Mouse (Mus musculus): ENCODE measurements around the gene Msrb3. TPM values are rescaled to one million over a fixed set of nuclear protein-coding genes. Genes with fewer than 3 reads are reported as not detected.

The Msrb3 gene
- total RNA-seq (2015) (0.51 and 1.0 TPM in 2 replicates), total RNA-seq (2017) (1.0 and 1.3 TPM in 2 replicates)

DNA sequence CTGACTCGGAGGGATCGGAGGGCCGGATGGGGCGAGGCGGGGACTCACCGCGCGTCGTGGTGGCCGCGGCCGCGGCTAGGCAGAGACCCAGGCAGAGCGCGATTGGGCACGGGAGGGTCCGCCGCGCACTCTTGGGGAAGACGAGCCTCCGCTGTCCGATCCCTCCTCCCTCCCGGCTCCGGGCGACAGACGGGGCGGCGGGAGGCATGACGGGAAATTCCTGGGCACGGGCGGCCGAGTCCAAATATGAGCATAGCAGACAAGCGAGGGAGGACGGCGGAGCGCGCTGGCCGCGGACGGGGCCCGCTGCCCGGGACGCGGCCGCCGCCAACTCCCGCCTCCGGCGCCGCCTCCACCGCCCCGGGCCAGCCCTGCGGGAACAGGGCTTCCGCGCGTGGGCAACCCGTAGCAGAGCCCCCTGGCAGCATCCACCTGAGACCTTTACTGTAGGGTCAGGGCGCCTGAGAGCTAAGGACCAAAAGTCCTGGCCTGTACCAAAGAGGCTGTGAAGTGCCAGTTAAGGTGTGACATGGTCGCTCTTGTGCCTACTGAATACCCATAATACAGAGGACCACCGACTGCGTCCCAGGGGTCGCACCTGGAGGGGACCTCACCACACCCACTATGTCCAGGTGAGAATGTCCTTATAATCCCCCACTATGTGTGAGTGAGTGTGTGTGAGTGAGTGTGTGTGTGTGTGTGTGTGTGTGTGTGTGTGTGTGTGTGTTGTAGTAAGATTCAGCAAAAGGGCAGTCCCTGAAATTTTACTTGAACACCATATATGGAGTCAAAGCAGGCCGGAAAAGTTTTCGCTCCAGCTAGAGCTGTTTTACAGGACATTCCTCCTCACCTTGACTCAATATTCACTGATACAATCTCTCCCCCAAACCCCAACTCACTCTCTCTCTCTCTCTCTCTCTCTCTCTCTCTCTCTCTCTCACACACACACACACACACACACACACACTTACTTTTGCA is at the start of gene Msrb3:
Gene Msrb3, minus strand, starts transcription at position 317 of the 978 bp plus-strand sequence.
- ATAC-seq (replicated peaks; ENCODE audit: poor library complexity): peak; percentile 11

- ATAC-seq (replicated peaks; ENCODE audit: poor library complexity): no peak
Observed at GRCm38 (mm10) chr10:120948461-120948860, 49.6 kb upstream of the Msrb3 start.

GRCm38 (mm10) chr10:120947842-120948241 is 48.9 kb upstream of the Msrb3 start:
- peak; percentile 92 for ATAC-seq (replicated peaks; ENCODE audit: poor library complexity)

DNA sequence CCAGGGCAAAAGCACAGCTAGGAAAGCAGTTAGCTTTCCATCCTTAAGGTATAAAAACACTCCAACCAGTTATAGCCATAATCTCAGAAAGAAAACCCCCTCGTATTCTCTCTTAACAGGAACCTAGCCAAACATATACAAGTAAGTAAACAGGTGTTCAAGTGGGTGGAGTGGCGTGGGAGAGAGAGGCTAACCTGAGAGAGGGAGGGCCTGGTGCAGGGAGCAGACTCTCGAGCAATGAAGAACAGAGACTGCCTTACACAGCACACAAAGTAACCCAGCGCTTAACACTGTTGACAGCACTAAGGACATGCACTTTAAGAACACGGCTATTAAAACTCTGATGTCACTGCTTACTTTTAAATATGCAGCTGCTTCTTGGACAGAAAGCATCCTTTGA is 47.9 kb upstream of the Msrb3 start:
- no peak for ATAC-seq (replicated peaks; ENCODE audit: poor library complexity)

- peak; percentile 52 for ATAC-seq (replicated peaks; ENCODE audit: poor library complexity)
Observed at GRCm38 (mm10) chr10:120938904-120939208, 40.0 kb upstream of the Msrb3 start.

GRCm38 (mm10) chr10:120938077-120938903 is 39.4 kb upstream of the Msrb3 start:
- ATAC-seq (replicated peaks; ENCODE audit: poor library complexity): peak; percentile 98

- peak; percentile 54 for ATAC-seq (replicated peaks; ENCODE audit: poor library complexity)
Observed at GRCm38 (mm10) chr10:120929536-120929935, 30.6 kb upstream of the Msrb3 start.

DNA sequence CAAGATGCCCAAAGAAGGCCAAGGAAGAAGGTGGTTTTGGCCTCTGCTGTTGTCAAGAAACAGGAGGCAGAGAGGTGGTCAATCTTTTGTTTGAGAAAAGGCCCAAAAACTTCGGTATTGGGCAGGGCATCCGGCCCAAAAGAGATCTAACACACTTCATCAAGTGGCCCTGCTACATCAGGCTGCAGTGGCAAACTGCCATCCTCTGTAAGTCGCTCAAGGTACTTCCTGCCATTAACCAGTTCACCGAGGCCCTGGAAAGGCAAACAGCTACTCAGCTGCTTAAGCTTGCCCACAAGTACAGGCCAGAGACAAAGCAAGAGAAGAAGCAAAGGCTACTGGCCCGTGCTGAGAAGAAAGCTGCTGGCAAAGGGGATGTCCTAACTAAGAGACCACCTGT is 29.3 kb upstream of the Msrb3 start:
- ATAC-seq (replicated peaks; ENCODE audit: poor library complexity): no peak

DNA sequence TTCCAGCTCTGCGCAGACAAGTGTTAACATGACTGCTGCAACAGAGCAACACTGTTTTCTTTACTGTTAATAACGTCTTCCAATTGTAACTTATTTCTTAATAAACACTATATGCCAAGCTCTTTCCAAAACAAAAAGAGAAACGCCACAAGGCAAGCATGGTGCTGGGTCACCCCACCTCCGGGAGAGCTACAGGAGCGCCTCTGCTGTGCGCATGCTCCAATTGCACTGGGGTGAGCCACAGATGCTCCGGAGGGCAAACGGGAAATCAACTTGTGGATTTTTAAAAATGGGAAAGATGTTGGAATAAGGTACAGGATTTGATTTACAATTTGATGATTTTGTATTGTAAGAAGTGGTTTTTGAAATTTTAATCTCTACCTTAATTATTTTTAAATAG is 27.3 kb upstream of the Msrb3 start:
- ATAC-seq (replicated peaks; ENCODE audit: poor library complexity): no peak

GRCm38 (mm10) chr10:120921501-120921900 is 22.6 kb upstream of the Msrb3 start:
- no peak for ATAC-seq (replicated peaks; ENCODE audit: poor library complexity)

DNA sequence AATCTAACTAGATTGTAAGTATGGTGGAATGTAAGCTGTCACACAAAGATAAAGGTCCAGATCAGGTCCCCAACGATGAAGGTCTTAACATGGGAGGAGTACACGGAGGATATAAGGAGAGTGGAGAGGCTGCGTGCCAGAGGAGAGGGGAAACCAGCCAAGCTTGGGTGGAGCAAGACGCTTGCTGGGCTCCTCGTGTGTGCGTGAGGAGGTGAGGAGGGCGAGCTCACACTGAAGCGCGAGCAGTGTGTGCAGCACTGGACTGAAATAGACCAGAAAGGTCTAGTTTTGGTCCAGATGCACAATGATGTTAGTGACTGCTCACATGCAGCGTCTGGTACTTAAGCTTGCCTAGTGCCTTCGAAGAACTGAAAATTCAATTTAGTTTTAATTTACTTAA is 21.7 kb upstream of the Msrb3 start:
- ATAC-seq (replicated peaks; ENCODE audit: poor library complexity): peak; percentile 73

DNA sequence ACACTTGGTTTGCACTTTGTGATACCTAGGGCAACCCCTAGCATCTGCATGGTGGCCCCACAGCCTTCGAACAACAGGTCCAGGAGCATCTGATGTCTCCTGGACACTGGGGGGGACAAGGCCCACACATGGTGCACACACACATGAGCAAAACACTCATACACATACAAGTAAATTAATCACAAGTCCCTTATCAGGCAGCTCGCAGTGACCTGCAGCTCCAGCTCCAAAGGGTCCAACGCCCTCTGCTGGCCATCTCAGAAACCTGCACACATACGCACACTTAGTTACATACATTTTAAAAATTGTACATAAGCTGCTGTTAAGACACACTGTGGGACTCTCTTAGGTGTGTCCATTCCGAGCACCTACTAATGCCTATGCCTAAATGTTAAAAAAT is 17.3 kb upstream of the Msrb3 start:
- ATAC-seq (replicated peaks; ENCODE audit: poor library complexity): peak; percentile 60; the same call in 1 of the 2 replicates

DNA sequence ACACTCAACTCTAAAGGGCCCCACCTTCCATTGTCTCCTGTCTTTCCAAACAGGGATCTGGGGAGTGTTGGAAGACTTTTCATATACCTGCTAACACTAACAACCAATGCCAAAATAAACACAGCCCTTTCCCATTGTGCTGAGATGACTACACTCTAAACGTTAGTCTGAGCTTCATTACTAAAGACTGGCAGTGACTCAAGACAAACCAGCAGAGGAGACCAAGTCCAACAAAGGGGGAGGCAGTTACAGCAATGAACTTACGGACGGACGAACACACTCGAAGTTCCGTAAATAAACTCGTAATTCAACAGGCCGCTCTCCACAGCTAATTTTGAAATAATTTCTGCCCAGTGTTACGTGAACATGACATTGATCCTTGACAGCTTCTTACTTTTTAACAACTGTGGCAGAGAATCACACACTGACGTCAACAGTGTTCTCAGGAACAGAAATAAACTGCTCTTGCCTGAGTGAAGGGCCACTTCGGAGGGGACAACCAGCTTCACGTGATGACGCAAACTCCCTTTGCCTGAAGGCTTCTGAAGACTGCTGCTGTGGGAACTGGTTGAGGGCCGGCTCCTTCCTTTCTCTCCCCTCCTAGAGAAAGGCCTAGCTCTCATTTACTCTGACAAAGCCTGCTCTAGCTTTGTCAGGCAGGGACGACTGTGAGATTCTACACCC is 16.2 kb upstream of the Msrb3 start:
- ATAC-seq (replicated peaks; ENCODE audit: poor library complexity): no peak

DNA sequence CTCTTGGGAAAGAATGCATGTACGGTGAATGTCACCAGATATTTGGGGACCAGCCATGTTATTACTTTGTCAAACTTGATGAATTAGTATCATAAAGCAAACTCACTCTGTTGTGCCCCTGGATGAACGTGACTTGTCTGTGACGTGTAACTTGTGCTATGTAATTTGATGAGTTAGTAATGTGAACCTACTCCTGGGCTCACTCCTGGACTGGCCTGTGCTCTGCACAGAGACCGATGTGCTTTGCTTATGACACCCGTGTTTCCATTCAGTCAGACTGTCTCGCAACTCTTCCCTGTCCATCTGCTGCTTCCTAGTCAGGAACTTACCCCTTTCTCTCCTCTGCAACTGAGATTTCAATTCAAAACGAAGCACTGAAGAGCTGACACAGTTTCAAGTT is 15.4 kb upstream of the Msrb3 start:
- no peak for ATAC-seq (replicated peaks; ENCODE audit: poor library complexity)

DNA sequence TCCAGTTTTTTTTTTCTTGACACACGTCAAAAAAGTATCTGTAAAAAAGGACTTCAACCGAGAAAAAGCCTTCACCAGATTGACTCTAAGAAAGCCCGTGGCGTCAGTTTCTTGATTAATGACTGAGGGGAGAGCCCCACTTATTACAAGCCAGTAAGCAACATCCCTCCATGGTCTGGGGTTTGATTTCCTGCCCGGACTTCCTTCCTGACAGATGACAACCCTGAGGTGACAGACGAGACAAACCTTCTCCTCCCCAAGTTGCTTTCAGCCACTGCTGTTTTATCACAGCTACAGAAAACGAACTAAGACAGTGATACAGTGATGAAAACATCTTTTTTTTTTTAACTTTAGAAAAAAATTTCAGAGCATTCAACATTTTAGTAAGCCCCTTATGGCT is 14.9 kb upstream of the Msrb3 start:
- no peak for ATAC-seq (replicated peaks; ENCODE audit: poor library complexity)

- ATAC-seq (replicated peaks; ENCODE audit: poor library complexity): peak; percentile 71
Observed at GRCm38 (mm10) chr10:120911971-120912370, 13.1 kb upstream of the Msrb3 start.

DNA sequence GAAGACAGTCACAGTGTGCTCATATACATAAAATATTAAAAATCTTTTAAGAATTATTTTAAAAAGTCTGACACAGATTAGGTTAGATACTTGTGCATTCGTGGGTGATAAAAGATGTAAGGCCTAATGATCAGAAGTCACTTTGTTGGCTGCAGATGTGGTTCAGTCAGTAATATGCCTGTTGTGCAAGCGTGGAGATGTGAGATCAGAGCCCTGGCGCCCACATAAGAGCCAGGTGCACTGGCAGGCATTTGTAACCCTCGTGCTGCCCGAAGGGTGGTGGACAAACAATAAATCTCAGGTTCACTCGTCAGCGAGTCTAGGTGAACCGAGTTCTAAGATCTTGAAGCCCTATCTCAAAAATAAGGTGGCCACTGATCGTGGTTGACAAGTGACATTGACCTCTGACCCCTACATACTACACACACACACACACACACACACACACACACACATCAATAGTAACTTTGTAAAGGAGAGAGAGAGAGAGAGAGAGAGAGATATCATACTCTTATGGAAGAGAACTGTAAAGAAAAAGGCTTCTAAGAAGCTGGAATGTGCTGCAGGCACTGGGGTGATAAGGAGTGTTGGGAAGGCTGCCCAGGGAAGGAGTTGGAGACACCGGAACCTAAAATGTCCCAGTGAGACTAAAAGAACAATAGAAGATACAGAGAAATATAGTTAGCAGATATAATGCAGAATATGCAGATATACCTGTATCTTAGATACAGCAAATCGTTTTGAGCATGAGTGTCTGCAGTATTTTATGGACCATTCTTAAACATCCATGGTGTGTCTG is 10.1 kb upstream of the Msrb3 start:
- no peak for ATAC-seq (replicated peaks; ENCODE audit: poor library complexity)

DNA sequence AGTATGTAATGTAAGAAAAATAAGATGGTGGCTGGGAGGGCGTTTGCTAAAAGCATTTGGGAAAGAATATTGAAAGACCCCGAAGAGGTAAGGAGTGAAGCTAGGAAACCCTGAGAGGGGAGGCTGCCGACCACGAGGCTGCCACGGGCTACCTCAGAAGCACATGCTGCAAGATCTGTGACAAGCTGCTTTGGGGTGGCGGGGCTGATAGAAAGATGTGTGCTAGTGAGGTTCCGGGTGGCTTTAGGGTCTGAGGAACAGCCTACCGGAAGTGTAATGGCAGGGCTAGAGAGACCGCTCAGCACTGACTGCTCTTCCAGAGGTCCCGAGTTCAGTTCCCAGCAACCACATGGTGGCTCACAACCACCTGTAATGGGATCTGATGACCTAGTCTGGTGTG is 5.8 kb upstream of the Msrb3 start:
- ATAC-seq (replicated peaks; ENCODE audit: poor library complexity): no peak

DNA sequence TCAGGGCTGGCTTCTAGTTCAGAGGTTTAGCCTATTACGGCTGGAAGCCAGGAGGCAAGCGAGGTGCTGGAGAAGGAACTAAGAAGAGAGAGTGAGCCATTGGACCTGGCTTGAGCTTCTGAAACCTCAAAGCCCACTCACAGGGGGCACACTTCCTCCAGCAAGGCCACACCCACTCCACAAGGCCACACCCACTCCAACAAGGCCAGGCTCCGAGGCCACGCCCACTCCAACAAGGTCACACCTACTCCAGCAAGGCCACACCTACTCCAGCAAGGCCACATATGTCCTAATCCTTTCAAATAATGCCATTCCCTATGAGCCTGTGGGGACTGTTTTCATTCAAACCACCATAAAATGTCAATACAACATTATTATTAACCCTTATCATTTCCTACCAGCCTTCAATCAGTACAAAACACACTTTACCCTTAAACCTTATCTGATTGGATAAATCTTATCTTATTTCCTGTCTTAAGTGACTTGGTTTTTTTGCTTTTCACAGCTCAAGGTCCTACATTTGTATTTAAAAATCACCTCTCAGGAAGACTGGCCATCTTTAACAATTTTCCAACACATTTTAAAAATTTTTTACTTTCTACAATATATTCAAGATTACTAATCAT is 5.1 kb upstream of the Msrb3 start:
- ATAC-seq (replicated peaks; ENCODE audit: poor library complexity): peak; percentile 73

DNA sequence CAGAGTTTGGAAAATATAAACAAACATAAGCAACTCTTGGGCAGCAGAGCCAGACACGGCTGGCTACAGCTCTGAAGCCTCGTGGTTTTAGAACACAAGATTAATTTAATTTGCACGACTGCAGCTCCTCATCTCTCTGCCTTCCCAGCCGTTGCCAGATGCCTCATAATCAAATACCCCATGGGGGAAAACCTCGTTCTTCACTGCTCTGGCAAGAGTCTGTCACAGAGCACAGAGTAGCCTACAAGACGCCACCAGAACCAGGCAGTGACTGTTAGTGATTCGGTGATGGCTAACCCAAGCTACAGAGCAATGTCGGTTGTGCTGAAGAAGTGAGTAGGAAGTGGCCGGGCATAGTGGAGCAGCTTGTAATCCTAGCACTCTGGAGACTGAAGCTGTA is 2.8 kb upstream of the Msrb3 start:
- no peak for ATAC-seq (replicated peaks; ENCODE audit: poor library complexity)
